Mouse (Mus musculus) liver, embryonic 14 days (tissue): ENCODE measurements around the gene Rgs21. TPM values are rescaled to one million over a fixed set of nuclear protein-coding genes. Genes with fewer than 3 reads are reported as not detected.

Source experiments
- polyA plus RNA-seq: library from polyadenylated mRNA; depleted of rRNA; stranded (reverse); fragments of >200 nt; gene quantifications from 2 replicates; pipeline ENCODE4 v1.2.3, GENCODE M21; 2012; rRNA removed

Rgs21 gene
- polyA plus RNA-seq: not detected in 2 replicates

GRCm38 (mm10) chr1:144567567-144567966 is at the start of gene Rgs21:
TSS of gene Rgs21 (minus strand) at chr1:144567667.

Other genes starting within 250 kb of the Rgs21 start
- gene Rgs18, start 207.8 kb upstream of the Rgs21 start, polyA plus RNA-seq: 7.9 and 9.5 TPM in 2 replicates